Mouse (Mus musculus): Measurements from ENCODE around the gene Slit3.

GRCm38 (mm10) chr11:35693625-35694024, 572.6 kb downstream of the Slit3 start:
- TF ChIP-seq FLI1 (IDR thresholded peaks at IDR 0.05; ENCODE audit: low read length) (no peak), GATA1 (IDR thresholded peaks at IDR 0.05; ENCODE audit: borderline replicate concordance, low read length) (no peak)
